Mouse (Mus musculus): ENCODE measurements around the gene Cnih3.

Cnih3 gene

DNA sequence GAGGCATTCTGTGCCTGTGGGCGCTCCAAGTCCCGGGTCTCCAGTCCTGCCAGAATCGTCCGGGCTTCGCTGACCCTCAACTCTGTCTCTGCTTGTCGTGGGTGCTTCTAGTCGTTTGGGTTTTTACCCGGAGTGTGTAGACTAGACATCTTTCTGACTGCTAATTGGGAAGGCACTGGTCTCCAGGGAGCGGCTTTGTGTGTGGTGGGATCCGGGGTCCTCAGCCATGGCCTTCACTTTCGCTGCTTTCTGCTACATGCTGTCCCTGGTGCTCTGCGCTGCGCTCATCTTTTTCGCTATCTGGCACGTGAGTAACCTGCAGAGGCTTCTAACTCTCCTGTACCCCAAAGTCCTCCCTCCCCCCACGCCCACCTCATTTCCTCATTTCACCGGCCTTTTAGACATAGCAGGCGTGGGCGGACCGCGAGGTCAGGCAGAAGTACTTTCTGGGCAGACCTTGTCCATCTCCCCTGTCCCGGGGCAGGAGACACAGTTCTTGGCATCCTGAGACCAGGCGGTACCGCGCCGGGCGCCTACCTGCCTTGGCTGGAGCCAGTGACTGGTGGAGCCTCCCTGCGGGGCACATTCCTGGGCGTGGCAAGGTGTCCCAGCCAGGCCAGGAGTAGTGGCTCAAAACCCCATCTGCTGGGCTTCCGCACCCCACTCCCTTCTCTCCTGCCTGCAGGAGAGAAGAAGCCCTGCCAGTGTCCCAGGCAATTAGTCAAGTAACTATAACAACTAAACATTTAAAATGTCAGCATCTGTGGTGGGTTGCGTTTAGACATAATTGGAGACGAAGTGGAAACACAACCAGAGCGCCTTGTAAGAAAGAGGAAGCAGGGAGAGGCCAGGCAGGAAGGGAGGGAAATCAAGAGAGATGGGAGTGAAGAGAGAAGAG is 1.0 kb downstream of the Cnih3 start:
- DNase-seq = no peak

DNA sequence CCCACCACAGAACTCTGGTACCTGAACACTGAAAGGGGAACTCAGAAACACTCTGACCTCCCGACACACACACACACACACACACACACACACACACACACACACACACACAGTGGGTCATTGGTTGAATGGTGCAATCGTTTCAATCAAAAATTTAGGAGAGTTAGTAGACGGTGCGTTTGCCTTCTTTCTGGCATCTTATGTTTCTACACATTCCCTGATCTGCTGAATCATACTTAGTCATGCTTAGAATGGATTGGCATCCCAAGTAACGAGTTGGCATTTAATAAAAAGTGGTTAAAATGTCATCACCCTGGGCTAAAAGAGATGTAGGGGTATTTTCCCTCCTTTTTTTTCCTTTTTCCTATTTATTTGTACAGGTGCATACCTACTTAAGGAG is 3.3 kb downstream of the Cnih3 start:
- DNase-seq = no peak

GRCm38 (mm10) chr1:181357870-181358269 is 5.4 kb downstream of the Cnih3 start:
- DNase-seq = no peak

GRCm38 (mm10) chr1:181358526-181358925 is 6.1 kb downstream of the Cnih3 start:
- no peak for DNase-seq

GRCm38 (mm10) chr1:181360732-181361131 is 8.3 kb downstream of the Cnih3 start:
- no peak for DNase-seq

DNA sequence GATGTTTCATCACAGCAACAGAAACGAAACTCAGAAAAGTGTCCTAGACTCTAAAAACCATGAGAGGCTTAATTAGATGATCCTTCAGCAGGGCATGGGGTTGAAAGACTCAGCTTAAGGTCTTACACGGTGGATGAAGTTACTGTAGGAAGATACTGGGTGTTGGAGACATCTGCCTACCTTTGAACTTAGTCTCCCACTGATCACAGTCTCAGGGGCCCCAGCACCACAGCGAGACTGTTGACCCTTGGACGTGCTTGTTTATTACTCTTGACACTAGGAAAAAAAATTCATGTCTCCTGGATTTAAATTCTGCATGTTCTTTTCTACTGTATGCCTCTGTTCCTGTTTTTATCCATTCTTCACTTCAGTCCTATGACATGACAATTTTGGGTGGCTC is 11.6 kb downstream of the Cnih3 start:
- no peak for DNase-seq

DNA sequence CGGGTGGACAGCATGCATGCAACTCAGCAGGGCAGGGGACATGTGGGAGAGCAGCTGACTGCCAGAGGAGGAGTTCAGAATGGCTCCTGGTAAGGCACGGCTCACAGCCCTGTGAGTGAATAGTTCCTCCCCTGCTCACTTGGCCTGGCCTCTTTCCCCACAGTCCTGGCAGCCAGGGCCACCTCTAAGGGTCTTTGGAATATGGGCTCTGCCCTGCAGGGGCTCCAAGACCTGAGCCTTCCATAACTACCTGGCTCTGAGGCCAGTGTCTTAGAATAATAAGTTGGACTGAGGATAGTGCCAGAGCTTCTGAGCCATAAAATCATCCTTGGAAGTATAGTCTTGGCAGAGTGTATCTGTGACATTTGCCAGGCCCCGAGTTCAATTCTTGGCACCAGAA is 12.9 kb downstream of the Cnih3 start:
- peak; percentile 28 for DNase-seq

DNA sequence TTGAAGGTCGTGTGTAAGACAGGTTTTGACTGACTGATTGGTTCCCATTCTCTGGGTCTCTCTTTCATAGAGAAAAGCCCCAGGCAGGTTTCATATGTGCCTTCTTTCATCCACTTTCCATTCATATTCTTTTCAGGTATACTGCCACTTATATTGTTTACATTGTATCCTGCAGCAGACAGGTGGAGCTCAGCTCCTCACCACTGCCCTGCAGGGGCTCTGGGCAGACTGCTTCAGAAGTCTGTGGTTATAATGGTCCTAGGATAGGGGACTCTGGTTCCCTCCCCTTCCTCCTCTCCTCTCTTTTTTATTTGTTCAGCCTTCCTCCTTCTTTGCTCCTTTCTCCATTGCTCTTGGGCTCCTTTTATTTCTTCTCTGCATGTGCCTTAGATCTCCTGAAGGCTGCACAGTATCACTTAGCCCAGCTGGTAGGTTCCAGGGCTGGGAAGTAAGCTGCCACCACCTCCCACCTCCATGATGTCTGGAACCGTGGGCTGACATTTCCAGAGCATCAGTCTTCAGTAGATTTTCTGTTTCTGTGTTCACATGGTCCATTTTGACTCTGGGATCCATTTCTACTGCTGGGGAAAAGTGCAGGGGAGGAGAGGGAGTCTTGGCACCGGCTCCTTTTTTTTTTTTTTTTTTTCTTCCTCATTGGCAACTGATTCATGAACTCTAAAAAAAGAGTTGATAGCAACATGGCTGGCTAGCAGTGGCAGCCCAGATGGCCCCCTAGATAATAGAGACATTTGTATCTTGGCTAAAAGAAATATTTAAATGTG is 16.6 kb downstream of the Cnih3 start:
- no peak for DNase-seq

- DNase-seq = no peak
Observed at GRCm38 (mm10) chr1:181370370-181370769, 17.9 kb downstream of the Cnih3 start.

DNA sequence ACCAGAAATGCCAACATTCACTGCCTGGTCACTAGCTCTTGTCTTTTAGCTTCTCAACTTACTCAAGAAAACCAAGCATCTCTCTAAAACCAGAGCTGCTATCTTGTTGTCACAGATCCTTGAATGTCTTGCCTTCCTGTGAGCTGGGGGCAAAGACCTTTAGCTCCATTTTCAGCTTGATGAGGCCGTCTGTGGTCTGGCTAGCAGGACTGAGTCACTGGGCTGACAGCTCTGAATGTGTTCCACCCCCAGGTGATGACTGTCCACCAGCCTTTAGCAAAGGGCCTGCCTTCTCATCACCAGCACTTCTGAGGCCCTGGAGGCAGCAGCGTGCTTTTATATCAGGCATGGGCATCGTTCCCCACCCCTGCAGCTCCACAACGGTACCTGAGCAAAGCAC is 18.8 kb downstream of the Cnih3 start:
- DNase-seq = no peak

- no peak for DNase-seq
Observed at GRCm38 (mm10) chr1:181372306-181372705, 19.9 kb downstream of the Cnih3 start.

DNA sequence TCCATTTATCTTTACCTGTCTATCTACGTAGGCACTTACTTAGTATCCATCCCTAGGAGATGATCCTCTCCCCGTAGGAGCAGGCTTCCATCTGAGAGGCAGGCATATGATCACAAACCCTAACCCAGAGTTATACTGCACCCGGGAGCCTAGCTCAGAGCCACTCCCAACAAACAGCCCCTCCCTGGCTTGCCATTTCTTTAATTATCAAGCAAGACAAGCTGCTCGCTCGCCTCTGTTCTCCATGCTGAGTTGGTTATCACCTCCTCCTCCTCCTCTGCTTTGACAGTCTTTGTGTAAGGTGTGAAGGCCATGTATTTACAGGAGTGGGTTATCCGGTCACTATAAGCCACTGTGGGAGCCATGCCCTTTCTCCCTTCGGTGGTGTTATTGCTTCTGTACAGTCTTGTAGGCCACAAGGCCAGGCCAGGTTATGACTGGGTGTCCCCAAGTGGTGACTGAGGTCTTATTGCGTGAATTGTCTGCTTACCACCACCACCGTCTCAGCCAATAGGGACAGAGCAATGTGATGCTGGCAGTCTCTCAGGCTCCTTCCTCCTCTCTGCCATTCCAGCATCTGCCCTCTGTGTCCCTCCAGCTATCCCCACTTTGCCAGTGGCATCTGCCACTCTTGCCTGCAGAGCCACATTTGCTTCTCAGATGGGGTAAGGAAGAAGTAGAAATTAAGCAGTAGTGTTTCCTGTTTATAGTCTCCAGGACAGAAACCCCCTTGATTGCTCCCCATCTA is 22.4 kb downstream of the Cnih3 start:
- no peak for DNase-seq

DNA sequence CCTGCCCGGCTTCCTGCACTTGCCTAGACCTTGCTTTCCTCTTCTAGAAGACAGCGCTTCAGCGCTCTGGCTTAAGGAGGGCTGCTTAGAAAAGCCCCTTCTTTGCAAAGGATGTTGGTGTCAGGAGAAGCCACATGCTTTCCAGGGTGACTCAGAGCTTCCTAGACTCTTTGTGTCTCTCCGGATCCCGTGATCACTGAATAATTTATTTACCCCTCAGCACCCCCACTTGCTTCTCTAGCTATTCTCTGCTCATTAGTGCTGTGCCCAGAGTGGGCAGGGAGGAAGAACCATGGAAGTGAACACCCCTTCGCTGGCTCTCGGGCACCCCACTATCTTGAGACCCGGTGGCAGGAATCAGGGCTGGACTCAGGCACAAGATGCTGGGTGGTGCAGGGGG is 24.0 kb downstream of the Cnih3 start:
- DNase-seq = no peak

GRCm38 (mm10) chr1:181379664-181380063 is 27.2 kb downstream of the Cnih3 start:
- peak; percentile 70 for DNase-seq

GRCm38 (mm10) chr1:181381410-181382010 is 29.1 kb downstream of the Cnih3 start:
- DNase-seq = no peak

- DNase-seq = no peak
Observed at GRCm38 (mm10) chr1:181389264-181389663, 36.8 kb downstream of the Cnih3 start.

DNA sequence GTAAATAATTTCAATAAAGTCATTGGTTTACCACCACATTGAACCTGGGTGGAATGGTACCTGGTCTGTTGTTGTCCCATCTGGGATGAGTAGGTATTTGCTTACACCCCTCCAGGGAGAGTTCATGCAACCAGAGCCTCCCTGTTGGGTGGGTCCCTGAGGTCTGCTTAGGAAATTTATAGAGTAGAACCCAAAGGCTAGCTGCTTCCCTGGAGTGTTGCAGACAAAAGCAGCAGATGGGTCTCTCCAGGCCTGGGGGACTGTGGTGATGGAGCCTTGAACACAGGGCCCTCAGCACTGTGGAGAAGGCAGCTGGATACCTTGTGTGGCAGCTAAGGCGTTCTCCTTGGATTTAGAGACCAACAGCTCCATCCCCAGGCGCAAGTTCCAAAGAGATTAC is 40.1 kb downstream of the Cnih3 start:
- no peak for DNase-seq

DNA sequence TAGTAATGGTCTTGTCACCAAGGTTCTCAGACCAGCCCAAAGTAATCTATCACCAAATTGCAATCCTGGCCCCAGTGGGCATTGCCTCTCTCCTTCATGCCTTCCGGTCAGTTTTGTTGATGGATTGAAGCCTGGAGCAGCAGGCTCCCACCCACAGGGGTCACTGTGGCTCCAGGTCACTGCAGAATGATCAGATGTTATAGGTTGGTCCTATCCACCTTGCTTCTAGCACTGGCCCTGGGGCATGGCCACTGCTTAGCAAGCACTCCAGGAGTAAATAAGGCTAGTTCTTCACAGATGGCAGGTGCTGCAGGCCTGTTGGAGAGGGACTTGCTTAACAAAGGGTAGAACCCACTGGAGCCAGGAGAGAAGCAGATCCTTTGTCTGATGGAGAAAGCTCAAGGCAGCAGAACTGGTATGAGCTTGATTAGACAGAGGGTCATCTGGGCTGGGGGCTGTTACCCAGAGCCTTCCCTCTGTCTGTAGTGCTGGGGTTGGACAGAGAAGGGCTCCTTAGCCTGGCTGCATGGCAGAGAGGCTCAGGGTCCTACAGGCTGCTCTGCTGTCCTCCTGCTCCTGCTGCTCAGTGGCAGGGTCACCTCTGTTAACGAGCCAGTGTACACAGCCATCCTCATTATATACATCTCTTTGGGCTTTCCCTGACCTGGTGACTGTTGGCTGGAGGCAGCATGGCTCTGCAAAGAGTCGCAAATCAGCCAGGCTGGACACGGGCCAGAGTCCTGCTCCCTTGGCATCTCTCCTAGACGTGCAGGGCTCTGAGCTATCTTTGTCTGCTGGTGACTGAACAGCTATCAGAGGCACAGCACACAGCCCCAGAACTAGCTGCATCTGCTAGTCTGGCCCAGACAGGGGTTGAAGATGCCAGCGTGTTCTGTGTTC is 41.1 kb downstream of the Cnih3 start:
- DNase-seq = peak; percentile 97

DNA sequence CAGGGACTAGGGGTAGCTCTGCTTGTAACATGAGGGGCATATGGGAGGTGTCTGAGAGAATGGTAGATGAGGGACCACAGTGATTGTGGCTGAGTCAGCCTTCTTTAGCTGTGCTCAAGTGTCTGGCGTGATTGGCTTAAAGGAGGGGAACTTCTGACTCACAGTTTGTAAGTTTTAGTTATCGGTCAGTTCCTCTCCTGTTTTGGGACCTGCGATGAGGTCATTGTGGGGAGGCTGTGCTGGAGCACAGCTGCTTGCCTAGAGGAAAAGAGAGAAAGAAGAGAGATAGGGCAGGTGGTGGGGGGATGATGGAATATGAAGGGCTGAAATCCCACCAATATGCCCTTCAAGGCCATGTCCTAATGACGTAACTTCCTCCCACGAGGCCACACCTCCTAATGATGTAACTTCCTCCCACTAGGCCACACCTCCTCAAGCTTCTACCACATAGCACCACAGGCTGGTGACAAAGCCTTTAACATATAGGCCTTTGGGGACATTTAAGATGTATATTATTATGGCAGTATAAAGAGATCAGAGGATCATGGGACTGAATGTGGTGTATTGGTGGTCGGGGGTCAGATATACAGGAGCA is 42.9 kb downstream of the Cnih3 start:
- no peak for DNase-seq

GRCm38 (mm10) chr1:181399179-181399578 is 46.8 kb downstream of the Cnih3 start:
- no peak for DNase-seq

- DNase-seq = peak; percentile 48
Observed at GRCm38 (mm10) chr1:181403056-181403455, 50.6 kb downstream of the Cnih3 start.
